Mouse (Mus musculus): ENCODE data around the gene D1Ertd622e. TPM values are rescaled to one million over a fixed set of nuclear protein-coding genes. Genes with fewer than 3 reads are reported as not detected.
A peak's percentile ranks its signal among the peaks of the same experiment; 100 is the strongest.

D1Ertd622e gene
- polyA plus RNA-seq (2016; fragmentation: Nextera tagmentation; extraction: Ambion mirVana): 41.7 and 42.4 TPM in 2 replicates

DNA sequence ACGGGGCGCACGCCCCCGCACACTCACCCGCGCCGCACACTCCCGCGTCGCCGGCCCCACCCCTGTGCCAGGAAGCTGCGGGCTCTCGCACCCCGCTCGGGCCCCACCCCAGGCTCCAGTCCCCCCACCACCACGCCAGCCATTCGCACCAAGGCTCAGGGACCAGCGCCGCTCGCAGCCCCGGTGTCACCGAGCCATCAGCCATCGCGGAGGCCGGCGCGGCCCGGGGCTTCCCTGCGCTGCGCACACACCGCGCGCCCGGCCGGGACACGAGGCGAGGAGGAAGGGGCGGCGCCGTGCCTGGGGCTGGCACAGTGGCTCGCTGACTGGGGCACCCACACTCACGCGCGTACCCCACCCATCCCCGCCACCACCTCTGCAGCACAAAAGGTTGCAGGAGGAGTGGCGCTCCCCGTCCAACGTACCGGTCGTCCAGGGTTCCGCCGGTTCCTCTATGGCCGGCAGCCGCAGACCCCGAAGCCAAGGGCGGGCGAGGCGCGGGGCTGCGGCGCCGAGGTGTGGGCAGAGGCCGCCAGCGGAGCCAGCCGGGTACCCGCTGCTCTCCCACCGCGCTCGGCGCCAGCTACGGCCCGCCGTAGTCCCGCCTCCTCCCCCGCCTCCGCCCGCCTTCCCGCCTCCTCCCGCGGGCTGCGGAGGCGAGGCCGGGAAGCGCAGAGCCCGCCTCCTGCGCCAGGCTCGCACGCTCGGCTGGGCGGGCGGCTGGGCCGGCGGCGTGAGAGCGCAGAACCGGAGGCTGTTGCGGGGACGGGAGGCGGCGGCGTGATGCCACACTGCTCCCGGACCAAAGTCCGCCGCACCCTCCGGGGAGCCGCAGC is at the start of gene D1Ertd622e:
TSS of gene D1Ertd622e (minus strand) at position 669 of the 836 bp plus-strand sequence.
- Histone ChIP-seq H3K4me1 (peaks cover 39% of the 10 kb centered on the region), H3K27me3 (replicated peaks) (peaks cover 4% of the 10 kb centered on the region; the same call in 1 of the 2 replicates), H3K4me2 (peak within 1 kb of the TSS; percentile 89), H3K9ac (peak within 1 kb of the TSS; percentile 96), H3K4me3 (peak within 1 kb of the TSS; percentile 94), H3K36me3 (peaks cover 3% of the 10 kb centered on the region; the same call in 1 of the 2 replicates), H3K9me3 (replicated peaks) (no peaks in the 10 kb centered on the region), H3K27ac (peak within 1 kb of the TSS; percentile 97)
- peak; percentile 86 for ATAC-seq
- WGBS (ENCODE audit: insufficient replicate concordance): under 1% methylated on average over 83 of the region's 106 CpGs

DNA sequence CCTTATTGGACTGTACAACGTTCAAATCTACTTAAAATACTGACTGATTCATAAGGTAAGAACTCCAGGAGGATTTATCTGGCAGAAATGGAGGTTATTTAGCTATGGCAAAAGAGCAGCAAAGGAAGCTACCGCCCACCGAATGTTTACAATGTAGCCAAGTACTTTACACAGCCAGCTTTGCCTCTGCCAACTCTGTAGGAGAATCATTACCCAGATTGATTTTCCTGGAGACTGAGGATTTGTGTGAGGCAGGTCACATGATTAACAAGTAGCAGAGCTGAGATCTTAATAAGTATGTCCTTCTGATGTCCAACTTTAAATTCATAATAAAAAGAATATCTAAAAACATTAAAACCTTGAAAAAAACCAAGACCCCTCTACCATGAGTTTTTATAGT is 48.6 kb upstream of the D1Ertd622e start:
- 88% methylated on average over 3 of the region's 3 CpGs for WGBS (ENCODE audit: insufficient replicate concordance)
- Histone ChIP-seq H3K4me3 (no peak overlapping the region), H3K9me3 (replicated peaks) (no peaks in the 10 kb centered on the region), H3K4me2 (no peak overlapping the region), H3K9ac (no peak overlapping the region), H3K36me3 (peaks cover 53% of the 10 kb centered on the region), H3K27me3 (replicated peaks) (no peaks in the 10 kb centered on the region), H3K4me1 (no peaks in the 10 kb centered on the region), H3K27ac (no peak overlapping the region)
- ATAC-seq: no peak

DNA sequence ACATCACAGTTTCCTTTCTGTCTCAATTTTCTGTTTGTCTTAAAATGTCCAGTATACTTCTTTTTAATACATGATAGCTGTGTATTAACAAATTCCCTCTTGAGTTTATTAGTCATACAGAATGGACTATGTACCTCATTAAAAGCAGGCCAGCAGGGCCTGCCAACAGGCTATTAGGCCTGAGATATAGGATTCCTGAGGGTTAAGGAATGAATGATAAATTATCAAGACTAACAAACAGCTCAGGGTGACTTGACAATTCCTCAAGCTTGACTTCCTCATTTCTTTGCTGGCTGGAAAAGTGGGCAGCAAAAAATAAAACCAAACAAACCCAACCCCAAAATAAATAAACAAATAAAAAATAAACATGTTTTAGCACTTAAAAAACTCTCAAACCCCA is 43.5 kb upstream of the D1Ertd622e start:
- H3K36me3 ChIP-seq: peaks cover 27% of the 10 kb centered on the region
- no peaks in the 10 kb centered on the region for H3K4me1 ChIP-seq
- H3K27ac ChIP-seq: no peak overlapping the region
- H3K4me2 ChIP-seq: no peak overlapping the region
- H3K9ac ChIP-seq: no peak overlapping the region
- H3K4me3 ChIP-seq: no peak overlapping the region
- ATAC-seq: no peak
- H3K9me3 ChIP-seq (replicated peaks): no peaks in the 10 kb centered on the region
- H3K27me3 ChIP-seq (replicated peaks): no peaks in the 10 kb centered on the region

DNA sequence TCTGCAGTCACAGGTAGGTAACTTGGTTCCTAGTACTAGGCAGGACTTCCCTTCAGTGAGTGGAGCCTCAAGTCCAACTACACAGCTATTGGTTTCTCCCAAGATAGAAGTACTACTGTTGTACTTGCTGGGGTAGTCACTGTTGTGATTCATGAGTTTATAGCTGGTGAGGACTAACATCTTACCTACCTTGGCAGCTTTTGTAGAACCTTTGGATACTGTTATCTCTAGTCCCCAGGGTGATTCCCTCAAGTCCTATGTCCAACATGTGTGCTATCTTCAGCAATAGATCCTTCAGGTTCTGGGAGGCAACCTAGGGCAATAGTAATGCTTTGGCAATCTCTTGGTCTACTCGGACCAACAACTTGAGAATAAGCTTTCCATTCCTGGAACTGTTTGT is 42.8 kb upstream of the D1Ertd622e start:
- Histone ChIP-seq H3K27ac (no peak overlapping the region), H3K4me3 (no peak overlapping the region), H3K27me3 (replicated peaks) (no peaks in the 10 kb centered on the region), H3K36me3 (peaks cover 22% of the 10 kb centered on the region), H3K4me2 (no peak overlapping the region), H3K9me3 (replicated peaks) (no peaks in the 10 kb centered on the region), H3K4me1 (no peaks in the 10 kb centered on the region), H3K9ac (no peak overlapping the region)
- ATAC-seq: no peak
- 54% methylated on average over 1 of the region's 1 CpGs for WGBS (ENCODE audit: insufficient replicate concordance)

DNA sequence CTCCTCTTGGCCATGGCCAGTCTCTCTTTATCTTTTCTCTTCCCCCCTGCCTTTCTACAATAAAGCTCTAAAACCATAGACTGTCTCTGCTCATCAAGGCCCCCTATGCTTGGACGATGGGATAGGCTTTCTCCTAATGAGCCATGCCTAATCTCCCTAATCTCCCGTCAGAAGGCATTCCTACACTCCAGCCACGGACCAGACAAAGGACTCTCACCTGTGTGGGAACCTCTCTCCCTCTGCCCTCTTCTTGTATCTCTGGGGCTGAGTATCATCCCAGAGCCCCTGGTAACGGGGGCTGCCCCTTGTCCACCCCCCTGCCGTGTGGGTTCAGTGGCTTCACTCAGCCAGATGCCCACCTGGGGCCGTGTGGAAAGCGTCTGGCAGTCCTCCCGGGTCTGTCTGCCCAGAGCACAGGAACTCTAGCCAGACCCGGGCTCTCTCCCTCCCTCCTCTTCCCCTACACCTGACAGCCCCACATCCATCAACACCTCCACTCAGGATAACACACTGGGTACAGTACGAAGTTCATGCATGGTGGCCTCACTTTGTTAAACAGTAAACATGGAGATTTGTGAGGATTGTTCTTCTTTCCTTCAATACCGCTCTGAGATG is 37.2 kb upstream of the D1Ertd622e start:
- peaks cover 1% of the 10 kb centered on the region; the same call in 1 of the 2 replicates for H3K36me3 ChIP-seq
- 0 out of 2 replicates have a peak, but pooled peaks cover 6% of the 10 kb centered on the region for H3K4me1 ChIP-seq
- no peak overlapping the region for H3K27ac ChIP-seq
- 26% methylated on average over 11 of the region's 11 CpGs for WGBS (ENCODE audit: insufficient replicate concordance)
- no peak overlapping the region for H3K4me3 ChIP-seq
- ATAC-seq: peak; percentile 62
- no peak overlapping the region for H3K4me2 ChIP-seq
- no peaks in the 10 kb centered on the region for H3K9me3 ChIP-seq (replicated peaks)
- H3K27me3 ChIP-seq (replicated peaks): no peaks in the 10 kb centered on the region
- no peak overlapping the region for H3K9ac ChIP-seq

DNA sequence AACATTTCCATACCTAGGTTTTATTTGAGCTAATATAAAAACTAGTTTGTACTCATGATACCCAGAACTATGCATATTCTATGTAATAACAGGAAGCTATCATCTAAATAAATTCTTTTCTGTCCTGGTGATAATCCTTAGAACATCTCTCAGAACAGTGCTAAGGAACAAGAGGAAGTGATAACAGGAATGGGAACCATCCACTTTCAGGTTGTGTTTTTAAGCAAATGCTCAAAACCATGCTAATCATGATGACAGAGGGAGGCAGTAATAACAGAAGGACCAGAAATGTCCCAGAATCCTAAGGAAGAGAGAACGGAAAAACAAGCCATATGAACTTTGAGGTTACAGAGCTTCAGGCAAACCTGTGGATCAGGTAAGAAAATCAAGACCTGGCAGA is 35.4 kb upstream of the D1Ertd622e start:
- Histone ChIP-seq H3K4me1 (0 out of 2 replicates have a peak, but pooled peaks cover 6% of the 10 kb centered on the region), H3K4me2 (no peak overlapping the region), H3K36me3 (no peaks in the 10 kb centered on the region), H3K9ac (no peak overlapping the region), H3K27ac (no peak overlapping the region), H3K27me3 (replicated peaks) (no peaks in the 10 kb centered on the region), H3K9me3 (replicated peaks) (no peaks in the 10 kb centered on the region), H3K4me3 (no peak overlapping the region)
- no peak for ATAC-seq
- 82% methylated on average over 1 of the region's 1 CpGs for WGBS (ENCODE audit: insufficient replicate concordance)

- Histone ChIP-seq H3K4me3 (no peak overlapping the region), H3K27me3 (replicated peaks) (no peaks in the 10 kb centered on the region)
- ATAC-seq: no peak
Measured at GRCm38 (mm10) chr1:97693825-97694224, 32.0 kb upstream of the D1Ertd622e start.

DNA sequence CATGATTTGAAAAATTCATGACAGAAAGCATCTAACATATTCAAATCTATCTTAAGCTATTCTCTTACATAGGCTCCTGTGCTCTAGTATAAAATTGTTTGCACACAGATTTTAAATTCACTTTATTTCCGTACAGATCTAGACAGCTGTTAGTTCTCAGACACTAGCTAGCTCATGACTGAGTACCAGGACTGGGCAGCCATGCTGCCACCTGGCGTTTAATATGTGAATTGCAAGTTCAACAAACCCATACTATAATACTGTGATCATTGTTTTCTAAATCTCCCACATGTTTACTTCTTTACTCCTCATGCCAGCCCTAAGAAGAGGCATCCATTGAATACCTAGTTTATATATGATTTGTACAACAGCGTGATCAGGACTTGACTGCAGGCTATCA is 26.9 kb upstream of the D1Ertd622e start:
- peak; percentile 71 for ATAC-seq
- no peak overlapping the region for H3K4me3 ChIP-seq
- no peak overlapping the region for H3K4me2 ChIP-seq
- H3K36me3 ChIP-seq: no peaks in the 10 kb centered on the region
- H3K27me3 ChIP-seq (replicated peaks): no peaks in the 10 kb centered on the region
- 19% methylated on average over 3 of the region's 3 CpGs for WGBS (ENCODE audit: insufficient replicate concordance)
- no peaks in the 10 kb centered on the region for H3K4me1 ChIP-seq
- H3K27ac ChIP-seq: no peak overlapping the region
- no peak overlapping the region for H3K9ac ChIP-seq
- H3K9me3 ChIP-seq (replicated peaks): no peaks in the 10 kb centered on the region

More at GRCm38 (mm10) chr1:97693825-97694224, 32.0 kb upstream of the D1Ertd622e start:
- no peaks in the 10 kb centered on the region for H3K9me3 ChIP-seq (replicated peaks)
- H3K27ac ChIP-seq: no peak overlapping the region
- H3K4me2 ChIP-seq: no peak overlapping the region
- 0 out of 2 replicates have a peak, but pooled peaks cover under 1% of the 10 kb centered on the region for H3K4me1 ChIP-seq
- H3K36me3 ChIP-seq: no peaks in the 10 kb centered on the region
- no peak overlapping the region for H3K9ac ChIP-seq

DNA sequence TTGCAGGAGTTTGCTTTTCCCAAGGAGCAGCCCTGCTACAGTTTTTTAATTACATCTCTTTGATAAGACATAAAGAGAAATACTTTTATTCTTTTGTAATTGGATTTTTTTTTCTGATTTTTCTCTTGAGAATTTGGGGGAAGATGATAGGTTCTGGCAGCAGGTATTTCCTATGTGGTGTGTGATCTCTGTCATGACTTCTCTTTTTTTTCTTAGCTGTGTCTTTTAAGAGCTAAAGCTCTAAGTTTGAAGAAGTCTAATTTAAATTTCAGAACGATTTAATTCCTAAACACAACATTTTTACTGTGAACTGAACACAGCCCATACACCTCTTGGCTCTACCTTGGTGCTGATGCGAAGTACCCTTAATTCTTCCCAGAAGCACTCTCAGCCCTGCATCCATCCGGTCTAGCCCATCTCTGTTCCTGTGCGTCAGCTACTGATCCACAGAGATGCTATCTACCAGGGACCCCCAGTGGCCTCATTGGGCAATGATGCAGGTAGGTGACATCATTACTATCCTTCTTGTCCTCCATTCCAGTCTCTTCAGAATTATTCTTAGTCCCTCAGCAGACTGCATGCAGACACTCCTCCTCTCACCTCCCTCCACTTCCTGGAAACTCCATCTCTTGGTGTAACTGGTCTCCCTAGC is 14.8 kb upstream of the D1Ertd622e start:
- ATAC-seq: no peak
- Histone ChIP-seq H3K36me3 (no peaks in the 10 kb centered on the region), H3K9me3 (replicated peaks) (no peaks in the 10 kb centered on the region), H3K4me3 (no peak overlapping the region), H3K27ac (no peak overlapping the region), H3K27me3 (replicated peaks) (no peaks in the 10 kb centered on the region), H3K9ac (no peak overlapping the region), H3K4me1 (peaks cover 7% of the 10 kb centered on the region), H3K4me2 (no peak overlapping the region)
- 41% methylated on average over 4 of the region's 4 CpGs for WGBS (ENCODE audit: insufficient replicate concordance)

- no peaks in the 10 kb centered on the region for H3K9me3 ChIP-seq (replicated peaks)
- no peaks in the 10 kb centered on the region for H3K36me3 ChIP-seq
- H3K4me3 ChIP-seq: no peak overlapping the region
- H3K9ac ChIP-seq: no peak overlapping the region
- H3K27me3 ChIP-seq (replicated peaks): no peaks in the 10 kb centered on the region
- no peak overlapping the region for H3K27ac ChIP-seq
- 30% methylated on average over 2 of the region's 2 CpGs for WGBS (ENCODE audit: insufficient replicate concordance)
- no peak for ATAC-seq
- peaks cover 7% of the 10 kb centered on the region for H3K4me1 ChIP-seq
- H3K4me2 ChIP-seq: no peak overlapping the region
Measured at GRCm38 (mm10) chr1:97676115-97676514, 14.2 kb upstream of the D1Ertd622e start.

GRCm38 (mm10) chr1:97672849-97673248 is 11.0 kb upstream of the D1Ertd622e start:
- Histone ChIP-seq H3K27ac (no peak overlapping the region), H3K4me2 (no peak overlapping the region), H3K36me3 (no peaks in the 10 kb centered on the region), H3K4me1 (peaks cover 7% of the 10 kb centered on the region), H3K9me3 (replicated peaks) (no peaks in the 10 kb centered on the region), H3K4me3 (no peak overlapping the region), H3K9ac (no peak overlapping the region), H3K27me3 (replicated peaks) (no peaks in the 10 kb centered on the region)
- WGBS (ENCODE audit: insufficient replicate concordance): 4% methylated on average over 2 of the region's 2 CpGs
- no peak for ATAC-seq

DNA sequence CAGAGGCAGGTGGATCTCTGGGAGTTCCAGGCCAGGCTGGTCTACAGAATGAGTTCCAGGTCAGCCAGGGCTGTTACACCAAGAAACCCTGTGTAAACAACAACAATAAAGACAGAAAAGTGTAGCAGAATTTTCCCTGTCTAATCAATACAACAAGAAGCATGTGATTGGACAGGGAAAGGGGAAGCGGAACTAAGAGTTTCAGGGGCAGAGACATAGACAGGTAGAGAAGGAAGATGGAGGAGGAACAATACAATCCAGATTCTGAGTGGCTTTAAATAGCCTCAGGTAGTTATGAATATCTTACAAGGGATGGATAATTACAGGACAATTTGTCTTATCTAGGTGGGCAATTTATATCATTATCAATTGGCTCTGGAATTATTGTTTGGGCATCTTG is 5.4 kb upstream of the D1Ertd622e start:
- Histone ChIP-seq H3K36me3 (no peaks in the 10 kb centered on the region), H3K4me3 (no peak overlapping the region), H3K4me2 (no peak overlapping the region), H3K9ac (no peak overlapping the region), H3K27ac (no peak overlapping the region), H3K9me3 (replicated peaks) (no peaks in the 10 kb centered on the region), H3K4me1 (peaks cover 4% of the 10 kb centered on the region), H3K27me3 (replicated peaks) (peaks cover 4% of the 10 kb centered on the region; the same call in 1 of the 2 replicates)
- 72% methylated on average over 1 of the region's 1 CpGs for WGBS (ENCODE audit: insufficient replicate concordance)
- no peak for ATAC-seq
